Mouse (Mus musculus): ENCODE data around the gene Arntl2. TPM values are rescaled to one million over a fixed set of nuclear protein-coding genes. Genes with fewer than 3 reads are reported as not detected.

Arntl2 gene
- total RNA-seq (2014; rRNA removed) (0.40 and 6.1 TPM in 2 replicates), polyA plus RNA-seq (2012; rRNA removed) (1.6 and 2.4 TPM in 2 replicates)

GRCm38 (mm10) chr6:146795924-146796545 lies at the start of gene Arntl2:
TSS of gene Arntl2 (plus strand) at chr6:146796055.
- no peaks in the 10 kb centered on the region for H3K79me2 ChIP-seq (ENCODE audit: control insufficient read depth, insufficient read depth, low read length)
- H3K9ac ChIP-seq (ENCODE audit: low read depth, low read length) = peak within 1 kb of the TSS; percentile 67

GRCm38 (mm10) chr6:146746577-146746976 lies 49.3 kb upstream of the Arntl2 start:
- no peaks in the 10 kb centered on the region for H3K27me3 ChIP-seq (ENCODE audit: control insufficient read depth, insufficient read depth, low read length)
- TF ChIP-seq POLR2A (IDR thresholded peaks at IDR 0.05; ENCODE audit: extremely low read depth, insufficient read depth, low read length) = no peak
- TF ChIP-seq CTCF (IDR thresholded peaks at IDR 0.05; ENCODE audit: low read depth, low read length) = no peak
- 31% methylated on average over 5 of the region's 5 CpGs for WGBS
- no peak overlapping the region for H3K9ac ChIP-seq (ENCODE audit: low read depth, low read length)
- H3K4me3 ChIP-seq (ENCODE audit: insufficient read depth, low read depth, low read length) = no peak overlapping the region
- DNase-seq (ENCODE audit: extremely low read depth, low read depth, low spot score) = no peak
- peaks cover 24% of the 10 kb centered on the region; the same call in 1 of the 2 replicates for H3K79me2 ChIP-seq (ENCODE audit: control insufficient read depth, insufficient read depth, low read length)
- H3K27ac ChIP-seq (replicated peaks; ENCODE audit: insufficient read depth, low read depth, low read length) = no peak overlapping the region
- no peaks in the 10 kb centered on the region for H3K36me3 ChIP-seq (ENCODE audit: control insufficient read depth, insufficient read depth, low read length)
- peaks cover 4% of the 10 kb centered on the region; the same call in 1 of the 2 replicates for H3K4me1 ChIP-seq (ENCODE audit: control insufficient read depth, insufficient read depth, low read length)

More at GRCm38 (mm10) chr6:146795924-146796545, at the start of gene Arntl2:
- no peaks in the 10 kb centered on the region for H3K36me3 ChIP-seq (ENCODE audit: control insufficient read depth, insufficient read depth, low read length)
- WGBS = under 1% methylated on average over 36 of the region's 36 CpGs
- peak; percentile 50; the same call in 1 of the 2 replicates for TF ChIP-seq POLR2A (IDR thresholded peaks at IDR 0.05; ENCODE audit: extremely low read depth, insufficient read depth, low read length)
- TF ChIP-seq CTCF (IDR thresholded peaks at IDR 0.05; ENCODE audit: low read depth, low read length) = no peak
- DNase-seq (ENCODE audit: extremely low read depth, low read depth, low spot score) = peak; percentile 63
- H3K4me3 ChIP-seq (ENCODE audit: insufficient read depth, low read depth, low read length) = peak within 1 kb of the TSS; percentile 60
- no peaks in the 10 kb centered on the region for H3K27me3 ChIP-seq (ENCODE audit: control insufficient read depth, insufficient read depth, low read length)
- peaks cover 4% of the 10 kb centered on the region; the same call in 1 of the 2 replicates for H3K4me1 ChIP-seq (ENCODE audit: control insufficient read depth, insufficient read depth, low read length)
- H3K27ac ChIP-seq (replicated peaks; ENCODE audit: insufficient read depth, low read depth, low read length) = no peak within 1 kb of the TSS

GRCm38 (mm10) chr6:146747057-146747456 lies 48.8 kb upstream of the Arntl2 start:
- H3K4me1 ChIP-seq (ENCODE audit: control insufficient read depth, insufficient read depth, low read length) = peaks cover 7% of the 10 kb centered on the region; the same call in 1 of the 2 replicates
- no peak overlapping the region for H3K27ac ChIP-seq (replicated peaks; ENCODE audit: insufficient read depth, low read depth, low read length)
- H3K36me3 ChIP-seq (ENCODE audit: control insufficient read depth, insufficient read depth, low read length) = no peaks in the 10 kb centered on the region
- H3K79me2 ChIP-seq (ENCODE audit: control insufficient read depth, insufficient read depth, low read length) = peaks cover 21% of the 10 kb centered on the region; the same call in 1 of the 2 replicates
- H3K9ac ChIP-seq (ENCODE audit: low read depth, low read length) = no peak overlapping the region
- DNase-seq (ENCODE audit: extremely low read depth, low read depth, low spot score) = no peak
- TF ChIP-seq POLR2A (IDR thresholded peaks at IDR 0.05; ENCODE audit: extremely low read depth, insufficient read depth, low read length) (no peak), CTCF (IDR thresholded peaks at IDR 0.05; ENCODE audit: low read depth, low read length) (no peak)
- no peaks in the 10 kb centered on the region for H3K27me3 ChIP-seq (ENCODE audit: control insufficient read depth, insufficient read depth, low read length)
- H3K4me3 ChIP-seq (ENCODE audit: insufficient read depth, low read depth, low read length) = no peak overlapping the region

- H3K27me3 ChIP-seq (ENCODE audit: control insufficient read depth, insufficient read depth, low read length) = no peaks in the 10 kb centered on the region
- no peak overlapping the region for H3K4me3 ChIP-seq (ENCODE audit: insufficient read depth, low read depth, low read length)
- no peak for TF ChIP-seq CTCF (IDR thresholded peaks at IDR 0.05; ENCODE audit: low read depth, low read length)
- no peak for TF ChIP-seq POLR2A (IDR thresholded peaks at IDR 0.05; ENCODE audit: extremely low read depth, insufficient read depth, low read length)
- H3K36me3 ChIP-seq (ENCODE audit: control insufficient read depth, insufficient read depth, low read length) = no peaks in the 10 kb centered on the region
- H3K4me1 ChIP-seq (ENCODE audit: control insufficient read depth, insufficient read depth, low read length) = peaks cover 7% of the 10 kb centered on the region; the same call in 1 of the 2 replicates
- DNase-seq (ENCODE audit: extremely low read depth, low read depth, low spot score) = no peak
- WGBS = 89% methylated on average over 1 of the region's 1 CpGs
- no peak overlapping the region for H3K9ac ChIP-seq (ENCODE audit: low read depth, low read length)
- no peak overlapping the region for H3K27ac ChIP-seq (replicated peaks; ENCODE audit: insufficient read depth, low read depth, low read length)
- peaks cover 22% of the 10 kb centered on the region; the same call in 1 of the 2 replicates for H3K79me2 ChIP-seq (ENCODE audit: control insufficient read depth, insufficient read depth, low read length)
Observed at GRCm38 (mm10) chr6:146748271-146748670, 47.6 kb upstream of the Arntl2 start.

- H3K4me1 ChIP-seq (ENCODE audit: control insufficient read depth, insufficient read depth, low read length) = peaks cover 7% of the 10 kb centered on the region
- no peak overlapping the region for H3K27ac ChIP-seq (replicated peaks; ENCODE audit: insufficient read depth, low read depth, low read length)
- H3K36me3 ChIP-seq (ENCODE audit: control insufficient read depth, insufficient read depth, low read length) = no peaks in the 10 kb centered on the region
- H3K9ac ChIP-seq (ENCODE audit: low read depth, low read length) = no peak overlapping the region
- 15% methylated on average over 1 of the region's 1 CpGs for WGBS
- H3K27me3 ChIP-seq (ENCODE audit: control insufficient read depth, insufficient read depth, low read length) = no peaks in the 10 kb centered on the region
- peaks cover 27% of the 10 kb centered on the region; the same call in 1 of the 2 replicates for H3K79me2 ChIP-seq (ENCODE audit: control insufficient read depth, insufficient read depth, low read length)
- no peak overlapping the region for H3K4me3 ChIP-seq (ENCODE audit: insufficient read depth, low read depth, low read length)
- TF ChIP-seq CTCF (IDR thresholded peaks at IDR 0.05; ENCODE audit: low read depth, low read length) (no peak), POLR2A (IDR thresholded peaks at IDR 0.05; ENCODE audit: extremely low read depth, insufficient read depth, low read length) (no peak)
- DNase-seq (ENCODE audit: extremely low read depth, low read depth, low spot score) = peak; percentile 92
Observed at GRCm38 (mm10) chr6:146751671-146752070, 44.2 kb upstream of the Arntl2 start.

GRCm38 (mm10) chr6:146752178-146752577 lies 43.7 kb upstream of the Arntl2 start:
- no peak overlapping the region for H3K9ac ChIP-seq (ENCODE audit: low read depth, low read length)
- H3K27ac ChIP-seq (replicated peaks; ENCODE audit: insufficient read depth, low read depth, low read length) = no peak overlapping the region
- TF ChIP-seq POLR2A (IDR thresholded peaks at IDR 0.05; ENCODE audit: extremely low read depth, insufficient read depth, low read length) = no peak
- H3K27me3 ChIP-seq (ENCODE audit: control insufficient read depth, insufficient read depth, low read length) = no peaks in the 10 kb centered on the region
- peaks cover 22% of the 10 kb centered on the region; the same call in 1 of the 2 replicates for H3K79me2 ChIP-seq (ENCODE audit: control insufficient read depth, insufficient read depth, low read length)
- peaks cover 8% of the 10 kb centered on the region for H3K4me1 ChIP-seq (ENCODE audit: control insufficient read depth, insufficient read depth, low read length)
- no peak overlapping the region for H3K4me3 ChIP-seq (ENCODE audit: insufficient read depth, low read depth, low read length)
- H3K36me3 ChIP-seq (ENCODE audit: control insufficient read depth, insufficient read depth, low read length) = no peaks in the 10 kb centered on the region
- 94% methylated on average over 2 of the region's 2 CpGs for WGBS
- DNase-seq (ENCODE audit: extremely low read depth, low read depth, low spot score) = peak; percentile 54

All from liver, adult 2 months (tissue).